Mouse (Mus musculus): ENCODE measurements at regions not wholly inside any gene's neighbourhood (a gene's known extent, or its start where the extent isn't known, plus 50 kb on each side); places are given as distances from the start of the nearest gene placed in this dataset.

GRCm38 (mm10) chr11:112706091-112706490 lies 75.9 kb upstream of the Sox9 start:
- Histone ChIP-seq H3K79me2 (ENCODE audit: inconsistent target) (no peaks in the 10 kb centered on the region), H3K4me3 (ENCODE audit: inconsistent target) (no peak overlapping the region), H3K36me3 (ENCODE audit: inconsistent target) (no peaks in the 10 kb centered on the region), H3K27ac (no peak overlapping the region)
- 85% methylated on average over 10 of the region's 10 CpGs for WGBS (ENCODE audit: missing documents)

DNA sequence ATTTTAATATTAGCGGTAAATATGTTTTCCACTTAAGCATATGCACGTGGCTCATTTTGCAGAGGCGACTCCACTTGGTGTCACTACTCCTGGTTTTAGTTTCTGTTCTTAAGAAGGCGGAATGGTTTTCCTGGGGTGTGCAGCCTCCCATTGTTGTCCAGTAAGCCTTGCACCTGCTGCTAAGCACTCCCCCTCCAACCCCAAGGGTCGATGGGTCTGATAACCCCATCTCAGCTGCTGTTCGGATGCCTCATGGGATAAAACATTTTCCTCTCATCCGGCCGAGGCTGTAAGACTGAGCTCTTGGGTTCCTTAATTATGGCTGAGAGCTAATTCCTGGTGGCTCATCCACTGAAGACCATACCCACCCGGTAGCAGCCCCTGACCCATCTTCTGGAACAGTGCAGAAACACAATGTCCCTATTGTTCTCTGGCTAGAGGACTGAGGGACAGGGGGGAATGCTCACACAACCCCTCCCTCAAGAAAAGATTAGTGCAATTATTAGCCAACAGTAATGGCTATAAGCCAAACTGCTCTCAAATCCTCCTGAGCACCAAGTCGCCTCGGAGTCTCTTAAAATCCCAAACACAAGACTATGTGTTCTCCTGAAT lies 73.8 kb upstream of the Sox9 start:
- H3K36me3 ChIP-seq (ENCODE audit: inconsistent target): no peaks in the 10 kb centered on the region
- no peak overlapping the region for H3K27ac ChIP-seq
- H3K4me3 ChIP-seq (ENCODE audit: inconsistent target): no peak overlapping the region
- H3K79me2 ChIP-seq (ENCODE audit: inconsistent target): no peaks in the 10 kb centered on the region
- WGBS (ENCODE audit: missing documents): 88% methylated on average over 11 of the region's 11 CpGs

- no peak overlapping the region for H3K4me3 ChIP-seq (ENCODE audit: inconsistent target)
- no peaks in the 10 kb centered on the region for H3K36me3 ChIP-seq (ENCODE audit: inconsistent target)
- H3K27ac ChIP-seq: no peak overlapping the region
- WGBS (ENCODE audit: missing documents): 85% methylated on average over 5 of the region's 5 CpGs
- H3K79me2 ChIP-seq (ENCODE audit: inconsistent target): no peaks in the 10 kb centered on the region
These were observed 70.4 kb upstream of the Sox9 start for GRCm38 (mm10) chr11:112711656-112712055.

- WGBS (ENCODE audit: missing documents): 82% methylated on average over 2 of the region's 2 CpGs
- Histone ChIP-seq H3K27ac (no peak overlapping the region), H3K79me2 (ENCODE audit: inconsistent target) (no peaks in the 10 kb centered on the region), H3K4me3 (ENCODE audit: inconsistent target) (no peak overlapping the region), H3K36me3 (ENCODE audit: inconsistent target) (no peaks in the 10 kb centered on the region)
These were observed 63.5 kb upstream of the Sox9 start for GRCm38 (mm10) chr11:112718547-112718946.

- no peaks in the 10 kb centered on the region for H3K79me2 ChIP-seq (ENCODE audit: inconsistent target)
- no peak overlapping the region for H3K4me3 ChIP-seq (ENCODE audit: inconsistent target)
- no peaks in the 10 kb centered on the region for H3K36me3 ChIP-seq (ENCODE audit: inconsistent target)
- H3K27ac ChIP-seq: no peak overlapping the region
- WGBS (ENCODE audit: missing documents): 87% methylated on average over 4 of the region's 4 CpGs
These were observed 61.4 kb upstream of the Sox9 start for GRCm38 (mm10) chr11:112720652-112721051.

DNA sequence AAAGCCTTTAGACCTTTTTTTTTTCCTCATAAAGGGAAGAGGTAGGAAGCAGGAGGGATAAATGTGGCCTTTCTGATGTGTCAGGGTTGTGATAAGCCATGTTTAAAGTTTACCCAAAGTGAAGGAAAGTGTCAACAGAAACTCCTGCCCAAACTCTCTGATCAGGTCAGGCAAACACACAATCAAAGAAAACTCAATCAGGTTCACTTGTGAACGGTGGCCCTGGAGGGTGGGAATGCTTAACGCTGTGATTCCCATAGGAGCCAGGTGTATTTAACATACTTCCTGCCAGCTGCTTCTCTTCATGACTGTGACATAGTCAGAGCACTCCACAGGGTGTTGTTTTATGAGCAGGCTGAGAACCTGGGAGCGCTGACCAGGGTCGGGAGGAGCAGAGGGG lies 59.1 kb upstream of the Sox9 start:
- H3K4me3 ChIP-seq (ENCODE audit: inconsistent target): no peak overlapping the region
- no peaks in the 10 kb centered on the region for H3K79me2 ChIP-seq (ENCODE audit: inconsistent target)
- 80% methylated on average over 4 of the region's 4 CpGs for WGBS (ENCODE audit: missing documents)
- H3K36me3 ChIP-seq (ENCODE audit: inconsistent target): no peaks in the 10 kb centered on the region
- H3K27ac ChIP-seq: no peak overlapping the region

DNA sequence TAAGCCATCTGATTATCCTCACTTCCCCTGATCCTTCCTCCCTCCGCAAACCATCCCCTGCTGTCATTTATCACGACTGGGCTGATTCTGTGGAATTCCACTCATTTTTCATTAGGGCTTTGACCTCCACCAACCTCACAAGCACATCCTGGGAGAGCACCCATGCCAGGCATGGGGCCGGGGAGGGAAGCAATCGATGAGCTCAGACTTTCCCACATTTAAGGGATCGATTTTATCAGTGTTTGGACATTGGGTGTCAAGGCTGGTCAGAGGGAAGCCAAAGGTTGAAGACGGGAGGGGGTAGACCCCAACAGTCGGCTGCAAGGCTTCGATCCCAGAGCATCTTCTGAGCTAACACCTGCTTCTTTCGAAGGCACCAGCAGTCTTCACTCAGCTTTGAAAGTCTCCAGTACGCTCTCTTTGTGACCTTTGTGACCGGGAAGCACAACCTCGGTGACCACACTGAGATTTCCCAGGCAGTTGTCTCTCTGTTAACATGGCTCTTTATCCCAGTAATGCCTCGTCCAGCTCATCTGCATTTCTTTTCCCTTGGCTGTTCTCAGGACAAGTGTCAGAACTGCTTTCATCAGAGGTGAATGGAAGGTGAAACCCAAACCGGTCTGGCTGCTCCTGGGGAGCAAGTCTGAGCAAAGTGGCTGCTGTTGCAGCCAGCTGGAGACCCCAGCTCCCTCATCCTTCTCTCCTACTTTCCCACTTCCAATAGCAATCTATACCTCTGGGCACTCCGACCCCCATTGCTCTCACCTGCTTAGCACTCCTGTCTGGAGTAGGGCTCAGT lies 53.7 kb upstream of the Sox9 start:
- WGBS (ENCODE audit: missing documents): 61% methylated on average over 15 of the region's 15 CpGs
- H3K79me2 ChIP-seq (ENCODE audit: inconsistent target): no peaks in the 10 kb centered on the region
- no peak overlapping the region for H3K27ac ChIP-seq
- no peaks in the 10 kb centered on the region for H3K36me3 ChIP-seq (ENCODE audit: inconsistent target)
- H3K4me3 ChIP-seq (ENCODE audit: inconsistent target): no peak overlapping the region
